Mouse (Mus musculus): ENCODE results near the gene Fkbp15. TPM values are rescaled to one million over a fixed set of nuclear protein-coding genes. Genes with fewer than 3 reads are reported as not detected.

The Fkbp15 gene
- polyA plus RNA-seq, 1 experiment from 2014 or later, result 19.2 TPM

- Histone ChIP-seq H3K36me3 (ENCODE audit: insufficient read depth, low read length) (peaks cover 71% of the 10 kb centered on the region), H3K9ac (ENCODE audit: low read depth, low read length) (no peak overlapping the region), H3K9me3 (replicated peaks; ENCODE audit: low read length) (no peaks in the 10 kb centered on the region), H3K4me2 (ENCODE audit: low read length) (no peak overlapping the region), H3K27me3 (ENCODE audit: insufficient read depth, low read length) (no peaks in the 10 kb centered on the region), H3K4me3 (replicated peaks; ENCODE audit: low read depth, low read length) (no peak overlapping the region), H3K4me1 (replicated peaks; ENCODE audit: insufficient read depth, low read length) (no peaks in the 10 kb centered on the region), H3K27ac (no peak overlapping the region)
- DNase-seq (ENCODE audit: low spot score) (no peak), ATAC-seq (replicated peaks; ENCODE audit: low FRiP score, low read depth) (no peak)
- TF ChIP-seq CTCF (IDR thresholded peaks at IDR 0.05; ENCODE audit: low read depth), result no peak
- 77% methylated on average over 1 of the region's 1 CpGs for WGBS
Measured at GRCm38 (mm10) chr4:62303288-62303687, 57.1 kb downstream of the Fkbp15 start.

GRCm38 (mm10) chr4:62302795-62303194 is 57.6 kb downstream of the Fkbp15 start:
- Histone ChIP-seq H3K9me3 (replicated peaks; ENCODE audit: low read length) (no peaks in the 10 kb centered on the region), H3K4me2 (ENCODE audit: low read length) (no peak overlapping the region), H3K27me3 (ENCODE audit: insufficient read depth, low read length) (no peaks in the 10 kb centered on the region), H3K4me1 (replicated peaks; ENCODE audit: insufficient read depth, low read length) (no peaks in the 10 kb centered on the region), H3K4me3 (replicated peaks; ENCODE audit: low read depth, low read length) (no peak overlapping the region), H3K27ac (no peak overlapping the region), H3K9ac (ENCODE audit: low read depth, low read length) (no peak overlapping the region), H3K36me3 (ENCODE audit: insufficient read depth, low read length) (peaks cover 71% of the 10 kb centered on the region)
- no peak for ATAC-seq (replicated peaks; ENCODE audit: low FRiP score, low read depth)
- DNase-seq (ENCODE audit: low spot score), result no peak
- no peak for TF ChIP-seq CTCF (IDR thresholded peaks at IDR 0.05; ENCODE audit: low read depth)
- 33% methylated on average over 2 of the region's 2 CpGs for WGBS

- 88% methylated on average over 2 of the region's 2 CpGs for WGBS
- Histone ChIP-seq H3K4me3 (replicated peaks; ENCODE audit: low read depth, low read length) (no peak overlapping the region), H3K9ac (ENCODE audit: low read depth, low read length) (no peak overlapping the region), H3K4me2 (ENCODE audit: low read length) (no peak overlapping the region), H3K4me1 (replicated peaks; ENCODE audit: insufficient read depth, low read length) (no peaks in the 10 kb centered on the region), H3K27me3 (ENCODE audit: insufficient read depth, low read length) (no peaks in the 10 kb centered on the region), H3K9me3 (replicated peaks; ENCODE audit: low read length) (no peaks in the 10 kb centered on the region), H3K36me3 (ENCODE audit: insufficient read depth, low read length) (peaks cover 66% of the 10 kb centered on the region), H3K27ac (no peak overlapping the region)
- DNase-seq (ENCODE audit: low spot score) (no peak), ATAC-seq (replicated peaks; ENCODE audit: low FRiP score, low read depth) (no peak)
- TF ChIP-seq CTCF (IDR thresholded peaks at IDR 0.05; ENCODE audit: low read depth), result no peak
Measured at GRCm38 (mm10) chr4:62300001-62300400, 60.3 kb downstream of the Fkbp15 start.

GRCm38 (mm10) chr4:62297280-62298130 is 62.8 kb downstream of the Fkbp15 start:
- H3K27ac ChIP-seq, result no peak overlapping the region
- ATAC-seq (replicated peaks; ENCODE audit: low FRiP score, low read depth), result no peak
- H3K4me2 ChIP-seq (ENCODE audit: low read length), result no peak overlapping the region
- no peak overlapping the region for H3K4me3 ChIP-seq (replicated peaks; ENCODE audit: low read depth, low read length)
- H3K36me3 ChIP-seq (ENCODE audit: insufficient read depth, low read length), result peaks cover 45% of the 10 kb centered on the region
- DNase-seq (ENCODE audit: low spot score), result no peak
- no peaks in the 10 kb centered on the region for H3K4me1 ChIP-seq (replicated peaks; ENCODE audit: insufficient read depth, low read length)
- H3K9me3 ChIP-seq (replicated peaks; ENCODE audit: low read length), result no peaks in the 10 kb centered on the region
- H3K27me3 ChIP-seq (ENCODE audit: insufficient read depth, low read length), result no peaks in the 10 kb centered on the region
- no peak for TF ChIP-seq CTCF (IDR thresholded peaks at IDR 0.05; ENCODE audit: low read depth)
- no peak overlapping the region for H3K9ac ChIP-seq (ENCODE audit: low read depth, low read length)
- 83% methylated on average over 3 of the region's 3 CpGs for WGBS

- WGBS, result 95% methylated on average over 1 of the region's 1 CpGs
- H3K36me3 ChIP-seq (ENCODE audit: insufficient read depth, low read length), result peaks cover 30% of the 10 kb centered on the region
Measured at GRCm38 (mm10) chr4:62294741-62295140, 65.6 kb downstream of the Fkbp15 start.

GRCm38 (mm10) chr4:62293219-62293861 is 67.0 kb downstream of the Fkbp15 start:
- H3K27ac ChIP-seq, result no peak overlapping the region
- no peak overlapping the region for H3K9ac ChIP-seq (ENCODE audit: low read depth, low read length)
- DNase-seq (ENCODE audit: low spot score) (no peak), ATAC-seq (replicated peaks; ENCODE audit: low FRiP score, low read depth) (no peak)
- TF ChIP-seq CTCF (IDR thresholded peaks at IDR 0.05; ENCODE audit: low read depth), result no peak
- 39% methylated on average over 10 of the region's 10 CpGs for WGBS
- H3K9me3 ChIP-seq (replicated peaks; ENCODE audit: low read length), result no peaks in the 10 kb centered on the region
- H3K27me3 ChIP-seq (ENCODE audit: insufficient read depth, low read length), result no peaks in the 10 kb centered on the region
- H3K36me3 ChIP-seq (ENCODE audit: insufficient read depth, low read length), result peaks cover 19% of the 10 kb centered on the region; the same call in 1 of the 2 replicates
- no peak overlapping the region for H3K4me2 ChIP-seq (ENCODE audit: low read length)
- H3K4me3 ChIP-seq (replicated peaks; ENCODE audit: low read depth, low read length), result no peak overlapping the region
- H3K4me1 ChIP-seq (replicated peaks; ENCODE audit: insufficient read depth, low read length), result peaks cover 3% of the 10 kb centered on the region; the same call in 1 of the 2 replicates

More at GRCm38 (mm10) chr4:62294741-62295140, 65.6 kb downstream of the Fkbp15 start:
- Histone ChIP-seq H3K9me3 (replicated peaks; ENCODE audit: low read length) (no peaks in the 10 kb centered on the region), H3K4me1 (replicated peaks; ENCODE audit: insufficient read depth, low read length) (no peaks in the 10 kb centered on the region), H3K27me3 (ENCODE audit: insufficient read depth, low read length) (no peaks in the 10 kb centered on the region), H3K9ac (ENCODE audit: low read depth, low read length) (no peak overlapping the region), H3K4me3 (replicated peaks; ENCODE audit: low read depth, low read length) (no peak overlapping the region), H3K27ac (no peak overlapping the region), H3K4me2 (ENCODE audit: low read length) (no peak overlapping the region)
- ATAC-seq (replicated peaks; ENCODE audit: low FRiP score, low read depth) (no peak), DNase-seq (ENCODE audit: low spot score) (no peak)
- no peak for TF ChIP-seq CTCF (IDR thresholded peaks at IDR 0.05; ENCODE audit: low read depth)

All from kidney, postnatal 0 days (tissue).